Mouse (Mus musculus) left cerebral cortex, postnatal 4 days (tissue): ENCODE results near the gene Dcdc2b. TPM values are rescaled to one million over a fixed set of nuclear protein-coding genes. Genes with fewer than 3 reads are reported as not detected.

Experiments
- DNase-seq: peaks from one replicate; pipeline ENCODE4 v3.0.0-alpha.2; 2022
- intact Hi-C: fragments of 180-260 bp; cut with DNase I; formaldehyde crosslinking; loops from one replicate; pipeline ENCODE4 v1.15.1; 2025
- total RNA-seq, 2 experiments: library from RNA; stranded (reverse); gene quantifications; 2 replicates each; pipeline ENCODE4 v1.2.3; 2021

Dcdc2b gene
- total RNA-seq, 2 experiments from 2014 or later = 3.4 to 4.0 TPM

- intact Hi-C loops = no loop called here
- DNase-seq = no peak
Measured at GRCm38 (mm10) chr4:129622120-129622802, 8.2 kb upstream of the Dcdc2b start.

DNA sequence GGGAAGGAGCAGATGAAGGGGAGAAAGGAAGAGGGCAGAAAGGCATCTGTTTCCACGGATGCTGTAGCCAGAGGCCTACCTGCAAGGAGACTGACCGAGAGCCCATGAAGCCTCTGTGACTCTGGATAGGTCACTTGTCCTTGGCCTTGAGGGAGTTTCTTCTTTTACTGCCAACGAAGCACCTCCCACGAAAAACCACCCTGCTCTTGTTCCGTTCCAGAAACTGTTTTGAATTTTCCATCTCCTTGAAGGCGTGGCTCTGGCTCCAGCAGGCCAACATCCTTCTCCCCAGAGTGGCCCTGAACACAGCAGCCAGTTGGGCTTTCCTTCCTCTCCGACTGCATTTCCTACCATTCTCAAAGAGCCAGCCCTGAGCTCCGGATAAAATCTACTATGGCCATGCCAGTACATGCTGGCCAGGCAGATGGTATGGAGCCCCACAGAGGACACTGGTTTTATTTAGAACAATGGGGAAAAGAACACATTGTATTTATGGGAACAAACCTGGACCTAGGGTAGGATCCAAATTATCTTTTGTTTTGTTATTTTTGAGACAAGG is 7.3 kb upstream of the Dcdc2b start:
- intact Hi-C loops = no loop called here
- DNase-seq = no peak

DNA sequence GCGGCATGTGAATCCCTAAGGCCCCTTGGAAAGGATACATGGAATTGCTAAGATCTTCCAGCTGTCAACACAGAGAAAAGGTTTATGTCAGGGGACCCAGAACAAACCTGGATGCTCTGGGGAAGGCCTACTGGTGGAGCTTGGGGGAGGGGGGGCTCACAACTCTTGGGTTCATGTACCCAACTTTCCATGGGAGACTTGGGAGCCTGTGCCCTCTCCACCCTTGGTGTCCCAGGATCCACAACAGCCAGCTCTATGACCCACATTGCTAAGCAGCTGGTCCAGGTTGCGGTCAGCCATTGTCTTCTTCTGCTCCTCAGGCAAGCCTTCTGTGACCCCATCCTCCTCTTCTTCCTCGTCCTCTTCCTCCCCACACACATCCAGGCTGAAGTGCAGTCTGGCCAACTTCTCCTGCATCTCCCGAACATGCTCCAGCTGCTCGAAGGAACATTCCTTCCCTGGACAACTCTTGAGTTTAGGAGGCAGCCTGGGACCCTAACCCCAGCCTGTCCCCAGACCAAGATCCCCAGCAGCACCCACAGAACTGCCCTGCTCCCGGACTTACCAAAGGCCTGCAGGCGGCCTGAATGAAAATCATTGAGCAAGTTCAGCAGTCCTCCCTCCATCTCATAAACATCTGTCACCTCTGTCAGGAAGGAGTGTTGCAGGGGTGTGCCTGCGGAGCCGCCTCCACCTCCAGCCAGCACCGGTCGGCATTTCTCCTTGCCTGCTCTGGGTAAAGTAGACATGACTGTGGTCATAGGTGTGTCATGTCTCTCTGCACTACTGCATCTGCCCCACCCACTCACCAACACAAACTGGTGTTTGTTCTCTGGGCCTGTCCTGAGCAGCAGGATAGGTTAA is 6.6 kb upstream of the Dcdc2b start:
- DNase-seq = no peak
- intact Hi-C loops = no loop called here

DNA sequence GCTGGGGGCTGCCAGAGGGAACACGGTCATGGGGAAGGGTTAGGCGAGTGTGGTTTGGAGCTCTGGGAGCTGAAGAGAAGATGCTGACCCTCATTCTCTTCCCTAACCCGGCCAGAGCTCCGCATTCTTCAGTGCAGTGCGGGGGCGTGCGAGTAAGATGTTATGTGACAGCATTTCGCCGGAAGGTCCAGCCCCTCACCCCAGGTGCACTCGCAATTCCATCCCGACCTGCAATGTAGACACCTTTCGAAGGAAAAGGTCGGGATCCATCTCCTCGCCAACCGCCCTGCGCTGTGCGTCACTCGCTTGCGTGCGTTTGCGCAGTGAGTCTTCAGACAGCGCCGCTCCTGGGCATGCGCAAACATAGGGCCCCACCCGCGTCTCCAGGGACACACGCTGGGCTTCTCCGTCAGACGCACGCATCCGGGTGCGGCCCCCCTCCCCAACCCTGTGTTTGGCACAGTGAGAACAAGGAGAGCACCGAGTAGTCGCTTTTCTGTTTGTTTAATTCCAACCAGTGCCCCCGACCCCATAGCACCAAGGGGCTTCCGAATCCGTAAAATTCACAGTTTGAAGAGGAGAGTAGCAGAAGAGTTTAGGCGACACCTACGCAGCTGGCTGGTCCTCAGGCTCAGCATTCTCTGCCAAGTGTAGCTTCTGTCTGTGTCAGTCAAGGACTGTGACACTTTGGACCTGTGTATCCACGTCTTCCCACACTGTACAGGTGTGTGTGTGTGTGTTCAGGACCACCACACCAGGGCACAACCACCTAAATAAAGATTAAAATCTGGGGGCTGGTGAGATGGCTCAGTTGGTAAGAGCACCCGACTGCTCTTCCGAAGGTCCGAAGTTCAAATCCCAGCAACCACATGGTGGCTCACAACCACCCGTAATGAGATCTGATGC is 5.0 kb upstream of the Dcdc2b start, which contains the start of gene Iqcc:
Gene Iqcc, minus strand, starts transcription at position 314 of the 906 bp plus-strand sequence.
- intact Hi-C loops = no loop called here
- peak; percentile 97 for DNase-seq

GRCm38 (mm10) chr4:129618031-129618430 is 4.0 kb upstream of the Dcdc2b start:
- no peak for DNase-seq
- intact Hi-C loops = no loop called here

- intact Hi-C loops = no loop called here
Measured at GRCm38 (mm10) chr4:129617121-129617641, 3.1 kb upstream of the Dcdc2b start.

DNA sequence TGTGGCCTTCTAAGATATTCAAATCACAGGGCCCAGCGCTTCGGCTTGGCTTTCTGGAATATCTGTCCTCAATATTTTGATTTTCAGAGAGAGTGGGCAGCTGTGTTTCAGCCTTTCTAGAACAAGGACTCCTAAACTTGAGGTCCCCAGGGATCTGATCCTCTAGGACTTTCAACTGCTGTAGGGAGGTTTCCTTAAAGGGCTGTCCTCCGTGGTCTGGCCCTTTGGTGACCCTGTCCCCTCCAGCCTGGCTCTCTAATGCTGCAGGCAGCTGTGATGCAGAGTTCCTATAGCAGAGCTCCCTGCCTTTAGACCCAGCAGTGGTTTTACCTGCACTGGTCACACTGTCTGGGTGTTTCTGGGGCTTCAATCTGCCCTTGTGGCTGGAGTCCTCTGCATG is 2.6 kb upstream of the Dcdc2b start:
- DNase-seq = no peak
- intact Hi-C loops = no loop called here

More at GRCm38 (mm10) chr4:129617121-129617641, 3.1 kb upstream of the Dcdc2b start:
- no peak for DNase-seq

- intact Hi-C loops = no loop called here
- DNase-seq = no peak
Measured at GRCm38 (mm10) chr4:129615801-129616290, 1.8 kb upstream of the Dcdc2b start.

GRCm38 (mm10) chr4:129610472-129610871 is 3.6 kb downstream of the Dcdc2b start:
- intact Hi-C loops = no loop called here
- DNase-seq = no peak

- DNase-seq = no peak
- intact Hi-C loops = no loop called here
Measured at GRCm38 (mm10) chr4:129610026-129610425, 4.0 kb downstream of the Dcdc2b start.

DNA sequence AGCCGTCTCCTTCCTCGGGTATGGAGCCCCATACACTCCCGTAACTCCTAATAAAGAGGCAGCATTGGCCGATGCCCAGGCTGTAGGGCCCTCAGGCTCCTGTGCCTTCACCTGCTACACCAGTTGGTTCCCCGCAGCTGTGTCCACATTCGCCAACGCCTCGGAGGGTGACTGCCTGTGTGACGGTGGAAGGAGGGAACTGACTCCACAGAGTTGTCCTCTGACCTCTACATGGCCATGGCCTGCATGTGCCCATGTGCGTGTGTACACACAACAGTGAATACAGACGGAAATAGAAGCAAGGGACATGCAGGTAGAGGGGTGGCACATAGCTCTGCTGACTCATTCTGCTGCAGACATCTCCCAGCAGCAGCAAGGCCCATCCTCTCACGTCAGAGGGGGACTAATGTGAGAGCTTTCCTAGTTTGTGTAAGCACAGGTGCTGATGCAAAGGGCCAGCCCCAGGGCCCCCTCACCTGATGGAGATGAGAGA is 4.9 kb downstream of the Dcdc2b start:
- DNase-seq = no peak
- intact Hi-C loops = loop anchor here (10.0 kb wide), 1 partner anchor 94 kb away; the partner anchor contains the start of gene Marcksl1

DNA sequence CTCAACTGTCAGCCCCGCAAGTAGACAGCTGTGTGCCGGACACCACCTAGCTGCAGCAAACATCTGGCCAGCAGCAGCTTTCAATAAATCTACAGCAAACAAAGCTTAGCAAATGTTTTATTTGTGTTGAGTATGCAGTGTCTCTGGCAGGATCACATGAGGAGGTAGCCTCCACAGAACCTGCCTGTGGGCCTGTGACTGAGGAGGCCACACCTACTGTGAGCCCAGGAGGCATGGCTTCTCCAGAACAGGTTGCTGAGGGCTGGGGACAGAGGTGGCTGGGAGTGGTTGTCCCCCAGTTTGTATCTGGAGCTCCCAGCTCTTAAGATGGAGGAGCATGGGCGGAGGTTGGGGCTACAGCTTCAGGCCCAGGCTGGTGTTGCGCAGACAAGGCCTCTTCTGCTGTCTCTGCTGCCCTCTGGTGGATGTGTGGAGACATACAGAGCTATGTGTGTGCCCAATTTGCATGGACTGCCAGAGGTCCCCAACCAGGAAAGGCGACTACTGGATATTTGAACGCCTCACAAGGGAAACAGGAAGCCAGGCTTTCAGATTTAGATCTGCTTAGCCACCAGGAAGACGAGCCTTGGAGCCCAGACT is 5.5 kb downstream of the Dcdc2b start:
- DNase-seq = peak; percentile 85
- intact Hi-C loops = loop anchor here (10.0 kb wide), 1 partner anchor 94 kb away; the partner anchor contains the start of gene Marcksl1

DNA sequence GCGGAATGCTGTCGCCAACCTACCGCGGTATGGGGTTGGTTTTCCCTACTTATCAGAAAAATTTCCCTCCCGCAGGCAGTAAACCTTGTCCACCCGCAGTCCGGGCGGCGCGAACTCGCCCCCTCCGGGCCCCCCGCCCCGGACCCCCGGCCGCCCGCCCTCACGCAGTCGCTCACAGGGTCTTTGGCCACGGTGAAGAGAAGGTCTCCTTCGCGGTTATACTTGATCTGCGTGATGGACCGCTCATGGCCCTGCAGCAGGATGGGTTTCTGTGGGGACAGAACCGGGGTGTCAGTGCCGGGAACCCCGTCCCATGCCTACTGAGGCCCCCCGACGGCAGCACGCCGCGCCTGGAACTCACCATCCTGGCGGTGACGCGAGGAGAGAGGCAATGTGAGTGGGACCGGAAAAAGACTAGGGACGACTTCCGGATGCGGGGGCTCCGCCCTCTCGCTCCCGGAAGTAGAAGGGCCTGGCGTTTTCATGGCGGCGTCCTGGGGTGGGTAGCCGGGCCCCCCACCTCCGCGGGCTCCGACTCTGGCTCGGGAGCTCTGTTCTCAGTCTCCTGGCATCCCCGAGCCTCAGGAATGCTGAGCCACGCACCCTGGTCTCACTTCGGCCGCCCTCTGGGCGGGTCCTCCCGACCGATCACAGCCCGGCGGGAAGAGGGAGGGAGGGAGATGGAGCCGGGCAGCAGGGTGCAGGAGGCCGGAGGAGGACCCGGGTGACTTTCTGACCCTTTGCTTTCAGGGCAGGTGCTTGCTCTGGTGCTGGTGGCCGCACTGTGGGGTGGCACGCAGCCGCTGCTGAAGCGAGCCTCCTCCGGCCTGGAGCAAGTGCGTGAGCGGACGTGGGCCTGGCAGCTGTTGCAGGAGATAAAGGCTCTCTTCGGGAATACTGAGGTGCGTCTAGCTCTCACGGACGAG is 13.6 kb downstream of the Dcdc2b start, which contains the start of the genes Eif3i and Tmem234:
Gene Eif3i, minus strand, starts transcription at position 416 of the 926 bp plus-strand sequence.
Gene Tmem234, plus strand, starts transcription at position 436 of the 926 bp plus-strand sequence.
- DNase-seq = peak; percentile 79
- intact Hi-C loops = loop anchor here (5.0 to 10.0 kb wide), 2 partner anchors 53 to 86 kb away; partner anchors contain the start of gene Marcksl1

- intact Hi-C loops = no loop called here
- DNase-seq = no peak
Measured at GRCm38 (mm10) chr4:129588865-129589264, 25.2 kb downstream of the Dcdc2b start.

- intact Hi-C loops = no loop called here
Measured at GRCm38 (mm10) chr4:129586943-129587342, 27.1 kb downstream of the Dcdc2b start.

DNA sequence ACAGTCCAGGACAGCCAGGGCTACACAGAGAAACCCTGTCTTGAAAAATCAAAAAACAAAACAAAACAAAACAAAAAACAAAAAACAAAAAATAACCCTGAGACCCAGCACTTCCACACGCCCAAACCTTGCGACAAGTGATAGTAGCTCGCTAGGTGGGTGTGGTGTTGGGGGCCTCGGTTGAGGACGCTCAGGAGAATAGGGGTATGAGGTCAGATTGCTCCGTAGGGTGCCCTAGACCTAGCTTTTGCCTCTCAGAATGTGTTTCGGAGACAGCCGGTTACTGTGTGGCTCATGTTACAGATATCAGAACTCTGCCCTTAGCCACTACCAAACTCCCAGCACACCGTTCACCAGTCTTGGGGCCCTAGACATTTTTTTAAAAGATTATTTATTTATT is 28.3 kb downstream of the Dcdc2b start:
- no peak for DNase-seq
- intact Hi-C loops = no loop called here

More at GRCm38 (mm10) chr4:129586943-129587342, 27.1 kb downstream of the Dcdc2b start:
- DNase-seq = no peak

DNA sequence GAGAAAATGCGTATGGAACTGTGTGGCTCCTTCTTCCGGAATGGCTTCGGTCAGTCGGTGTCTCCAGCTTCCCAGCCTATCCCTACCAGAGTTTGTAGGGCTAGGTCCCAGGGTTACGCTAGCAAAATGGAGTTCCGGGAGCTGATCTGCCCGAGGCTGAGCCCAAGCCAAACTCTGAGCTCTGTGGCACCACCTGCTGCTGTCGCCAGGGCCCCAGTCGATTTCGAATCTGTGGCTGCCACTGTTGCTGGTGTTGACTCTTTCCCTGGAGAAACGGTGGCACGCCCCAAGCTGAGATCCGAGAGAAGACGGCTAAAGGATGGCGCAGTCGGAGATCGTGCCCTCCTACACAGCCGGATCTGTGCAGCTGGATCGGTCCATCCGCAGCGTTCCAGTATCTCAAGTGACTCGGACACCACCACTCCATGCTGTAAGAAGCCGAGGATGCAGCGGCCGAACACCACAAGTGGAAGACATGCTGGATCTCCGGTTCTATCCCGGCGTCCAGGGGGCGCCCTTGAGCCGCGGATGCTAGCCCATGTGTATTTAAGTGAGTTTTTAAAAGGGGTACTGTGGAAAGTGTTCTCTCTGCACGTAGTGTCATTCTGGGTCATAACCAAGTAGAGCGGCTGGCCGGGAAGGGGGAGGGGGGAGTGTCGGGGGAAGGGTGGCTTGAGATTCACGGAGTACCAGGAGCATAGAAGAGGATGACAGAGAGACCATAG is 29.0 kb downstream of the Dcdc2b start:
- peak; percentile 84 for DNase-seq
- intact Hi-C loops = no loop called here
